Mouse (Mus musculus): ENCODE measurements around the gene Ralgds.
"Not testable (repeated sequence)": the region's sequence is repeated elsewhere in the genome, so short reads cannot be mapped to it uniquely, and the experiment has no call there.

Ralgds gene

GRCm38 (mm10) chr2:28505795-28506194 is 7.1 kb upstream of the Ralgds start, which contains the start of gene Gm10134:
TSS of gene Gm10134 (plus strand) at chr2:28506095.
- DNase-seq (ENCODE audit: low spot score), result no peak

DNA sequence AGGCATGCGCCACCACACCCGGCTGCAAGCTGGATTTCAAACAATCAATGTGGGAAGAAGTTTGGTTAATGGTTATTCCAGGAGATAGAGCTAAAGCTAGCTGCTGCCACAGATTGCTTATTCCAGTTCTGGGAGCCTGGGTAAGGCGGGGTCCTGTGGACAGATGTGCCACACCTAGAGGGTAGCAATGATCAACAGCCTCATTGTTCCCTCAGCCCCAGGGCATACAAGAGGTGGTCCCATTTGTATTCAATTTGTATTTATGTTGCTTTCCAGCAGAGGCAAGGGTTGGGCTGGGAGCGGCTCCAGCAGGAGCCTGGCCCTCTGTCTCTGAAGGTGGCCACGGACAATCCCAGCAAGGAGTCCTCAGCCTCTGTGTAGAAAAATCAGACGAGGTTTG is 6.6 kb upstream of the Ralgds start:
- DNase-seq (ENCODE audit: low spot score), result no peak

- not testable (repeated sequence) for DNase-seq (ENCODE audit: low spot score)
Measured at GRCm38 (mm10) chr2:28511600-28511999, 1.3 kb upstream of the Ralgds start.

- no peak for DNase-seq (ENCODE audit: low spot score)
Measured at GRCm38 (mm10) chr2:28513431-28514370, 776 bp downstream of the Ralgds start.

GRCm38 (mm10) chr2:28514489-28514888 is 1.6 kb downstream of the Ralgds start:
- peak; percentile 70 for DNase-seq (ENCODE audit: low spot score)

- peak; percentile 55 for DNase-seq (ENCODE audit: low spot score)
Measured at GRCm38 (mm10) chr2:28517206-28517909, 4.4 kb downstream of the Ralgds start.

GRCm38 (mm10) chr2:28518231-28518630 is 5.3 kb downstream of the Ralgds start:
- no peak for DNase-seq (ENCODE audit: low spot score)

DNA sequence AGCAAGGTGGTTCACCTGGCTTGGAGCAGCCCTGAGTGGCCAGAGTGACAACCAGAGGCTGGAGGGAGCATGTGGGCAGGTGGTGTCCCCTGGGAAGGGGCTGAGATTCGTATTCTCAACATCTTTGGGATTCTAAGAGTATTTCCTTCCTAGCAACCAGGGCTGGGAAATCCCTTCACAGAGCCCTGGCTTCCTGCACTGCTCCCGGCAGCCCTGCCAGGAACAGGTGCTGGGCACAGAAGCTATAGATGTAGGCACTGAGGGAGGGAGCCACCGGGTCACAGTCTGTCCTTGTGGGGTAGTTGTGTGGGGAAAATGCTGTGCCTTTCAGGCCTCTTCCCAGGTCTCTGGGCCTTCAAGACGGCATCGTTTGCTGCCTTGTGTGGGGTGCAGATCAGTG is 7.7 kb downstream of the Ralgds start:
- no peak for DNase-seq (ENCODE audit: low spot score)

GRCm38 (mm10) chr2:28521571-28522151 is 8.7 kb downstream of the Ralgds start:
- no peak for DNase-seq (ENCODE audit: low spot score)

DNA sequence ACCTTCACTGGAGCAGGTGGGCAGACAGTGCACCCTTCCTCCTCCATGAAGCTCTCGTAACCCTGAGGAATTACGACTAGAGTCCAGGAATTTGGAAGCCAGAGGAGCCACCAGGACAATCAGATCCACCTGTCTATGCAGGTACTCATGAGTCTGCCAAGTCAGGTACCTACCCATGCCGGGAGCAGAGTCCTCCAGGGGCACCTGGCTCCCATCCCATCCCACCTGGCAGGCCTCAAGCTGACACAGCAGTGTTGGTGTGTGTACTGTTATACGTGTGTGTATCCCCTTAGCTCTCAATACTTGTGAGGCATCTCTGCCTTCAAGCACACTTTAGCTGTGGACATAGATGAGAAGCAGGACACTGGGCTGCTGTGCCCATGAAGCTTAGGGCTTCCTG is 9.2 kb downstream of the Ralgds start:
- DNase-seq (ENCODE audit: low spot score), result no peak

GRCm38 (mm10) chr2:28523643-28524117 is 10.8 kb downstream of the Ralgds start:
- DNase-seq (ENCODE audit: low spot score), result no peak

DNA sequence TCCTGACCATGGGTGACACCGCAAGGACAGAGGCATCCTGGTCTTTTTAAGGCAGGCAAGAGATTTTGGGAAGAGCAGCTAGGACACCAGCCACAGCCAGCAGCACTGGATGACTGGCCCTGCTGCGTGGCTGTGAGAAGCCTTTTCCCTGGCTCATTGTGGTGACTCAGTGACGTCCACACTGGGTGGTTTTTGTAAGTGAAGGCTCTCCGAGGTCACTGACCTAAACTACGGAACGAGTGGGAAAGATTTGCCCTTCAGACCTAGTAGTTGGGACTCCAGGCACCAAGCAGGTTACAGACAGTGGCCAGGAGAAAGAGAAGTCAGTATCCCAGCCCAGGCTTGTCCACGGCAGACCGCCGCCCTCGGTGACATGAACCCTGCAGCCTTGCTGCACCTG is 11.5 kb downstream of the Ralgds start:
- no peak for DNase-seq (ENCODE audit: low spot score)

DNA sequence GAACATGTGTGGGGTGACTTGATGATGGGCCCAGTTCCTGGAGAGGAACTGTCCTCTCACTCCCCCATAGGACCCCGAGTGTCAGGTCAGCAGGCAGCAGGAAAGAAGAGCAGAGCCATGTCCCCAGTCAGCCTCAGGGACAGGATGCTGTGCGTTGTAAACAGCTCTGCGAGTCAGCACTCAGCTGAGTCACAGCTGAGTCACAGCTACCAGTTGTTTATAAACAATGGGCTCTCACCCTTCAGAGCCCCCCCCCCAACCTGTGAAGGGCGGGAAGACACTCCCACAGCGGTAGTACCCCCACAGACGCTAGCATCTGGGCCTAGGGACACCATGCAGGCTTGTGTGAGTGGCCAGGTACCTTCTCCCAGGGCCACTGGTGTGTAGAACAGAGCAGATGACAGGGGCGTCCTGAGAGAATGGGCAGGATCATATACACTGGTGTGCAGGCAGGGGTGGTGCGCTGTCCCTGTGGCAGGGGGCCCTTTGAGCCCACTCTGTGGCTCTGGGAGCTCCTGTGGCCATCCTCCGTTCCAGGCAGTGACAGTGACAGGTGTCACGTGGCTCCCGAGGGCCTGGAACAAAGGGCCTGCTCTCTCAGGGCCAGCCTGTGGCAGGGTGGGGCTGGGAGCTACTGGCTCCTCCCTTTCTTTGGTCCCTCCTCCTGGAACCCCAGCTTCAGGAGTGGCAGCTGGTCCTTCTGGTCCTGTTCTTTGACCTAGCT is 12.5 kb downstream of the Ralgds start:
- no peak for DNase-seq (ENCODE audit: low spot score)

DNA sequence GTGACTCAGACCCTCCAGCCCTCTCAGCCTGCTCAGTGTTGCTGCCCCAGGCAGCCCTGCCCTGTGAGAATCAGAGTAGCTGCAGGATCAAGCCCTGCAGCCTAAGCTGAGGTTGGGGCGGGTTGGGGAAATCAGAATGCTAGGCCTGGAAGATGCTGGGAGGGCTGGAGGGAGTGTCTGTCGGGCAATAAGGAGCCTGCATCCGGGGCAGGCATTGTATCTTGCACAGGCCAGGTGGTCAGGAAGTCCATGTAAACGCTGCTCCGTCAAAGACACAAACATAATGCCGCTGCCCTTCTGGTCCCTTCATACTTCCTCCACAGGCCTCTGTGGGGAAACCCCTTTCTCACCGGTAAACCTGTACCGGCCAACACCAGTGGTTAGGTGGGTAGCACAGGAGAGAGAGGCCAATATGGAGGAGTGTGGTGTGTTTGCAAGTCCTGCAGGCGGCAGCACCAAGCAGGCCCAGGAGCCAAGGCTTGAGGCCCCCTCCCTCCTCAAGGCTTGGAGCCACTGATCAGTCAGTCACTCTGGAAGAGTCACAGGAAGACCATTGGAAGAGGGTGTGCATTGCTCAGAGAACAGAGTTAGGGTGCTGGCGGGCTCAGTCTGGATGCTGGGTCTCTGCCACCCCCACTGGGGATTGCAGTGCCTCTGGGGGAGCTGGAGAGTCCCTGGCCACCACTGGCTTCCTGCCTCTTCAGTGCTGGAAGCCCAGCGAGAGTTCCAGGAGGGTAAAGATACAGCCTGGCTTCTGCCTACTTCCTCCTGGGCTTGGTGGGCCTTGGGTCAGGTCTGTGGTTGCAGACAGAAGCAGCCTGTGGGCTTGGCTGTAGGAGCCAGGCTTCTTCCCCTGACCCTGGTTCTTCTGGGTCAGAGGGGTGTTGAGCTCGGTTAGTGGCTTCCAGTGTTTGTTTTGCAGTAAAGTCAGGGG is 13.3 kb downstream of the Ralgds start:
- peak; percentile 17 for DNase-seq (ENCODE audit: low spot score)

DNA sequence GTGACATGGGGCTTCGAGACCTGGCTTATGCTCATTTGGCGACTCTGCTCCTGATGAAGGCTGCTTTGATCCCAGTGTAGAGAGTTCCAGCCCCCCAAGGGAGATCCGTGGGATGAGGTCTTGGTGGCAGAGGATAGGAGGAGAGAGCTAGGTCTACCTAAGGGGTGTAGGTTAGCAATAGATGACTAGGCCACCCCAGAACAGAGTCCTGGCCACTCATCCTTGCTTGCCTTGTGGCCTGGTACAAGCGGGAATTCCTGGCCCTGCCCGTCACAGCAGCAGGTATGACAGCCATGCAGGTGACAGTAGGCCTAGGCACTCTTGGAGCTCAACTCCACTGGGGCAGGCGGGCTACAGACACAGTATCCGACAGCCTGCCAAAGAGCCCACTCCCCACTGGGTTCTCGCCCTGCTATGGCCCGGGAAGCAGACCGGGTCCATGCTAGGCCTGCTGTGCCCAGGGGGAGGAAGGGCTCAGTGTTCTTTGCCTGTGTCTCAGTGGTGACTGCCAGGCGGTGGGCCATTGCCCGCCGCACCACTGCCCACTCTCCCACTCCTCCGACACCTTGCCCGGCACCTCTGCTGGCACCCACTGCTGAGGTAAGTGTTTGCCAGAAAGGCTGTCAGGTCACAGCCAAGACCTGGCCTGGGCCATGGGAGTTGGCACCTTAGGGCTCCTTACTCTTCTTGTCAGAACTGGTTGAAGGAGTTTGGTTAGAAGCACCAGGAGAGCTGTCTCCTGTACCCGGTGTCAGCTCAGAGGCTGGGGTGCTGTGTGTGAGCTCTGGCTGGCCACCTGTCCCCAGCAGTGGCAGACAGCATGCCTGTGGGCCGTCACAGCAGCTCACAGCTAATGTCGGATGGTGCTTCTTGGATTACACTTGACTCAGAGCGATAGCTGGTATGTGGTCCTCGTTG is 14.8 kb downstream of the Ralgds start:
- no peak for DNase-seq (ENCODE audit: low spot score)

DNA sequence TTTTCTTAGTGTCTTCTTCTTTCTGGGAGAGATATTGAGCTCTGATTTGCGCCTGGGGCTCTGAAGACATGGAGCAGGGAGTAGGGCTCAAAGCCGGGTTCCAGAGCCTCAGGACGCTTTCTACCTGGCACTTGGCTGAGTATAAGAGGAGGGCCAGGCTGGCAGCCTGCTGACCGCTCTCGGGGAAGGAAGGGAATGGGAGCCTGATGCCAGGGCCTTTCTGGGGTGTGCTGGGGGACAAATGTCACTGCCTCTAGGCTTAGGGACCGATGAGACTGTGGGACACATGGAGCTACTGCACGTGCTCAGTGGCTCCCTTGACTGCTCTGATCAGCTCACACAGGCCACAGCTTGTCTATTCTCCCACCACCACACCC is 15.4 kb downstream of the Ralgds start:
- no peak for DNase-seq (ENCODE audit: low spot score)

GRCm38 (mm10) chr2:28529856-28530255 is 16.9 kb downstream of the Ralgds start:
- DNase-seq (ENCODE audit: low spot score), result no peak

- DNase-seq (ENCODE audit: low spot score), result no peak
Measured at GRCm38 (mm10) chr2:28530311-28530710, 17.4 kb downstream of the Ralgds start.

- peak; percentile 57 for DNase-seq (ENCODE audit: low spot score)
Measured at GRCm38 (mm10) chr2:28532938-28533771, 20.2 kb downstream of the Ralgds start.
